Mouse (Mus musculus): Measurements from ENCODE around the gene Gtf2e1. TPM values are rescaled to one million over a fixed set of nuclear protein-coding genes. Genes with fewer than 3 reads are reported as not detected.

Gtf2e1 gene
- total RNA-seq, 2 experiments from 2014 or later = 6.4 to 6.5 TPM

DNA sequence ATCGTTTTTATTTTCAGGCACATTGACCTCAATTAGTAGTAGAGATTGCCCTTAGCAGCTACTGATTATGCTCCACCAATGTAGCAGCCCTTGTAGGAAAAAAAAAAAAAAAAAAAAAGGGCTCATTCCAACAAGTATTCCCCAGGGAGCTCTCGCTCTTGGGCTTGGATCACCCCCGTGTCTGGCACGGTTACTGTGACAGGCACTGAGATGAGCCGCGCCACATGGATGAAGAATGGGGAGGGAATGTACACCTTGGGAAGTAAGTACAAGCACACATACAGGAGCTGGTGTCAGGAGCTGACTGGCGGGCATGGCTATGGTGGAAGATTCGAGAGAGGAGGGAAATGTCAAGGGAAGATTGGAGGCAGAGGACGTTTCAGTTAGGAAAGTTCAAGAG lies 41.0 kb downstream of the Gtf2e1 start:
- intact Hi-C loops (cut with DNase I) = no loop called here
- no peak for DNase-seq (ENCODE audit: low spot score)

DNA sequence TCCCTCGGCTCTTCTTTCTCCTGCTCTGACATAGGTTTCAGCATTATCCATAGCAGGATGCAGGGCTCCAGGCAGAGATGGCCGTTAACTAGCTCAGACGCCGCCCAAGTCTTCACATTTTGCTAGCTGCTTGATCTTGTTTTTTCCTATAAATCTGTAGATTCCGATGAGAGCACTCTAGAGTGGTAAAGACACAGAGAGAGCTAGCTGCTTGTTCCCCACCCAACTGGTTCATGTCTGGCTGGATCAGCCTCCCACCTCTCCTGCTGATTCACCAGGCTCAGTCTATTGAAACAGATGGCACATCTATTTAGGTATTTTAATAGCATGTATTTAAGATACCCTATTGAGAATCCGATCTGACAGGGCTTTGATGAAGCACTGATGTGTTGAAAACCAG lies 44.6 kb downstream of the Gtf2e1 start:
- intact Hi-C loops (cut with DNase I) = no loop called here
- no peak for DNase-seq (ENCODE audit: low spot score)

DNA sequence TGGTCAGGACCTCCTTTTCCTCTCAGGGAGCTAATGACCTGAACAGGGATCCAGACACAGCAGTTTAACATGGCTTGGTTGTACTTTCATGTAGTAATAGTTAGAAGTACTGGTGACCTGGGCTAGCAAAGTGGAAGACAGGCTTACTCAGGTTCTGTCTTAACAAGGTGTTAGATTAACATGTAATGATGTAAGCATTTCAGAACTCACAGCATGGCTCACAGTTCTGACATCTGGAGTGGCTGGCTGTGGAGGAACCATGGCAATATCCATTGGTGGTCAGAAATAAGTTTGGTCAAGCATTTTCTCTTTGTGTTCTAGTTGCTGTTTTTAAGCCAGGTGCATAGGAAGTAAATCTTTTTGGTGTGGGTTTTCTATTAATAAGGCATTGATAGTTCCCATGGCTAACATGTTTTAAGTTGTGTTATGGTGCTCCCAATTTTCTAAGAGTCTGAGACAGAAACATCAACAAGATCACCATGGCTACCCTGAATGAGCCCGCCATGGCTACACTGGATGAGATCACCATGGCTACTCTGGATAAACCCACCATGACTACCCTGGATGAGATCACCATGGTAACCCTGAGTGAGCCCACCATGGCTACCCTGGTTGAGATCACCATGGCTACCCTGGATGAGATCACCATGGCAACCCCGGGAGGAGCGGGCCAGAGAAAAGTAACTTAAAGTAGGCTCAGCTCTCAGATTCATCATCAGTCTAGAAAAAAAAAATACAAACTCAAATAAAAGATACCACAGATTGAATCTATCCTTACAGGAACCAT lies 52.6 kb downstream of the Gtf2e1 start:
- intact Hi-C loops (cut with DNase I) = no loop called here

DNA sequence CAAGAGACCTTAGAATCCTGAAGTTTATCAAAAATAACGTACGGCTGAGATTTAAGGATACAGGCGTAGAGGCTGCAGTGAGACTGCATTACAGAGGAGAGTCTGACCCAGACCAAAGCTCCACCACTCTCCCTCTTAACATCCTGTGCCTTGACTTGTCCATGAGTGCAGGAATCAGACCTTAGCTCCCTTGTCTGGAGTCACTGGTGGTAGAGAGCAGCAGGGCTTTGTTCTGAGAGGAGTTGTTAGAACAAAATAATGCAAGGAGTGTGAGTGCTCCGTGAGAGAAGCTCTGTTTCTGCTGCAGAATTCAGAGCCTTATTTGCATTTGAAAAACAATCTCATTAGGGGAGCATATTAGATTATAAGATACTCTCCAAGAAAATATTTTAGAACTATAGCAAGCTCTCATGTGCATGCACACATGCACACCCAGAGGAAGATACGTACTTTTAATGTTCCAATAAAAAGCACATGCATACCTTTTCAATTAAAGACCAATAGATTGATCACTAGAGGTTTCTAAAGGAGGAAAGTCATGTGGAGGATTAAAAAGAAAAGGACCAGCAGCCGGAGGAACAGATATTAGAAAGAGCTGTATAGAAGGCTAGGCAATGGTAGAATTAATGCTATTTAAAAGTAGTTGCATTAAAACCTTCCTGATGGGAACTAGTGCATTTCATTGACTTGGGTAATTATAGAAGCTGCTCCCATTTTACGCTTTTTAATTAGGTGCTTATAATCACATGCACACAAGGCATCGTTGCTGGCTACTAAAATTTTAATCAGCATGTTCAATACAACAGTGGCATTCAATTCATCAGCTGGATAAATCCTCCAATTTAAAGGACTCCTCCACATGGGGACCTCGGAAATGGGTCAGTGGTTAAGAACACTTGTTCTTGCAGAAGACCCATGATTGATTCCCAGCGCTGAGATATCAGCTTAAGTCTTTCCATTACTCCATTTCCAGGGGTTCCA lies 61.0 kb downstream of the Gtf2e1 start:
- no peak for DNase-seq (ENCODE audit: low spot score)
- intact Hi-C loops (cut with DNase I) = no loop called here

More for the DNA sequence above, 52.6 kb downstream of the Gtf2e1 start:
- DNase-seq (ENCODE audit: low spot score) = no peak

DNA sequence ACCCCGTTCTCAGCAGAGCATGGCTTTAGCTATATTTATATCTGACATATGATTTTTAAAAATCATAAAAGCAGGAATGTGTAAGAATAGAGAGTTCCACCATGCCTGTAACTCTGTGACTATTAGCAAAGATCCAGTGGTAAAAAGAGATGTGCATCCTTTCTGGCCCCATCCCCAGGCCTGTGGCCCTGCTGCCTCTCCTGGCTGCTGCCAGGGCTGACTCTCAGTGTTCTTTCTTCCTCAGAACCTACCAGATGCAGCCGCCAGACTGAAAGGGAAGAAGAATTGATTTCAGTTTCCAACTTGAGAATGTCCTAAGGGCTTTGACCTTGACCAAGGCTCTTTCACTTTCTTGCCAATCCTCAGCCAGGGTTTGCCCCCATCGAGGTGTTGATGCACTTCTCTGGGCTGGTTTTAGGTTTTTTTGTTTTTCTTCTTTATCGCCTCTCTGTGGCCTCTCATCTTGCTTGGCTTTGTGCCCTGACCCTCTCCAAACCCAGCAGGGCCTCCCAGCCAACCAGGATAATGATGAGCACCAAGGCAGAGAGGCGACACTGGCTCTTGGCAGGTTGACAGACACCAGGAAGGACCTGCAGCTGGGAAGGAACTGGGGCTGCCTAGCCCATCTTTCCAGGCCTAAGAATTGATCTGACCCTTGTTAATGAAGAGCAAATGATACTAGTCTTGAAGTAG lies 66.8 kb downstream of the Gtf2e1 start:
- intact Hi-C loops (cut with DNase I) = no loop called here
- DNase-seq (ENCODE audit: low spot score) = no peak

DNA sequence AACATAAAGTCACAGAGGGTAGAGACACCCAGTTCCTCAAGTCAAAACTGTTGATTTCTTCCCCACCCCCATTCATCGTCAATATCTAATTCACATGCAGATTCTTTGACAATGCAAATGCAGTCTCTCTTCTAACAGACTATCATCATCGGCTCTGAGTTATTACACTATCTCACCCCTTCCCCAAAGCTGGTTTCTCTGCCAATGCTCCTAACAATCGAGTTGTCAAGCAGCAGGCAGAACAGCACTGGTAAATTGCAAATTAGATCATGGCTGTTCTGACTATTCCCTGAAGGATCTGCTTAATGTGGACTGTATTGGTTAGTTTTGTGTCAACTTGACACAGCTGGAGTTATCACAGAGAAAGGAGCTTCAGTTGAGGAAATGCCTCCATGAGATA lies 70.0 kb downstream of the Gtf2e1 start:
- no peak for DNase-seq (ENCODE audit: low spot score)
- intact Hi-C loops (cut with DNase I) = no loop called here

DNA sequence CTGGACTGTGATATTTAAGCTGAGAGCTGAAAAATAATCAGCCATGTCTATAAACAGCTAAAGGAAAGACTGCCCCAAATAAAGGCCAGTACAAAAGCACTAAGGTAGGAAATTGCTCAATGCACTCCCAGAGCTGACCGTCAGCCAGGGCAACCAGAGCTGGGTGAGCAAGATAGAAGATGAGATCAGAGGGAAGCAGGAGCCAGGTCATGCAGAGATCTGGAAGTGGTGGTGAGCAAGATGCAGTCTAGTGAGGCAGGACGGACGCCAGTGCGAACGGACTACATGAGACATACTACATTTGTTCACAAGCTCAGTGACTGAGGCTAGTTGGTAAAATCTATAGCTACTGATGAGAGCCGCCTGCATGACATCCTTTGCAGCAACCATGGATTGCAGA lies 75.6 kb downstream of the Gtf2e1 start:
- DNase-seq (ENCODE audit: low spot score) = no peak
- intact Hi-C loops (cut with DNase I) = no loop called here

DNA sequence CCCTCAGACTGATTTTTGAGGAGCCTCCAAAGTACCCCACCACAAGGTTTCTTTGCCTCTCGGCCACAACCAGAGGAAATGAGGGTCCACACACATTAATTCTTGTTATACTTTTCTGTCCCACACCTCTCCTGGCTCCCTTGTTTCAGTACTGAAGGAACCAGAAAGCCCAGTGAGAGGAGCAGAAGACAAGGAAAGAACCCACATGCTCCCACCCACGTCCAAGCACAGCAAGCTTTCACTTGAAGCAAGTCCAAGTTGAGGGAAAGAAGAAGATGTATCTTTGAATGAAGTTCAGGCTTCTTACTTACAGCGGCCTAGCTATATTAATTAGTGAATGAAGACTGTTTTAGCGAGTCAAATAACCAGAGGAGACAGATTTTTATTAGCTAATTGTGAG lies 76.7 kb downstream of the Gtf2e1 start:
- DNase-seq (ENCODE audit: low spot score) = no peak
- intact Hi-C loops (cut with DNase I) = no loop called here

DNA sequence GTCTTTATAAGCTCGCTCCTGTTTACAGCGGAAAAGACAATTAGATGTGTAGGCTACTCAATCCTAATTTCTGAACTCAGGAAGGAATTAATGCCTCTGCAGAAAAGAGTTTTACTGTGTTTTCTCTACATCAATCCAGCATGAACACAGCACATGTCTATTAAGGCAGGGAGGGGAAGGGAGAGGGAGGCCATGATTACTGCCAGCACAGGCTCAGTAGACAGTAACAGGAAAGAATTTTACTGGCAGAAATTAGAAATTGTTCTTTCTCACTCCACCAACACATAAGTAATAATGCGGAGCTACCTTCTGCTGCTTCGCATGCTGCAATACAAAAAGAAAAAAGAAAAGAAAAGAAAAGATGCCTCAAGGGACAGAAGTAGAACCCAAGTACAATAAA lies 78.0 kb downstream of the Gtf2e1 start:
- no peak for DNase-seq (ENCODE audit: low spot score)
- intact Hi-C loops (cut with DNase I) = no loop called here

Other genes with a start within 250 kb of the Gtf2e1 start
- not detected for gene Stxbp5l, start 154.8 kb downstream of the Gtf2e1 start, total RNA-seq (2021)
- 1 to 10 TPM; 5.8 to 6.0 TPM for gene Rabl3, start 96 bp upstream of the Gtf2e1 start, total RNA-seq (2021)
- gene Hgd, start 40.4 kb upstream of the Gtf2e1 start, total RNA-seq (2021) = not detected
- 100 to 1,000 TPM; 168 to 170 TPM for gene Ndufb4, start 114.7 kb upstream of the Gtf2e1 start, total RNA-seq (2021)
- 100 to 1,000 TPM; 107 to 122 TPM for gene Fstl1, start 237.1 kb upstream of the Gtf2e1 start, total RNA-seq (2021)